10 mouse cellular contexts compared by ENCODE assay signal in genomic region chr10:3630763-3631223, GRCm38 (mm10).
DNase-seq lines count a peak whose midpoint lies in the region; ATAC-seq and TF ChIP-seq lines count a peak whose summit lies in the region.
"Had no signal": no experiment of that assay in that cellular context is flagged by ENCODE, and none has a peak within 500 bp of the region (broad histone marks: within the 10 kb centered on the region; RNA-seq: fewer than 3 reads in every experiment).

No protein-coding gene starts in this region.

- TF ChIP-seq CTCF in heart, postnatal 0 days (IDR thresholded peaks at IDR 0.05; ENCODE audit: low read depth) = no peak

- H3K4me3 ChIP-seq in brown adipose tissue, adult 24 weeks (ENCODE audit: insufficient read depth, low read depth, low read length) = no peak overlapping the region
- H3K4me3 ChIP-seq in heart, postnatal 0 days (ENCODE audit: low read depth, low read length) = no peak overlapping the region
- no peak overlapping the region for H3K4me3 ChIP-seq in liver, embryonic 13.5 days (replicated peaks)
- no peak overlapping the region for H3K4me3 ChIP-seq in forebrain, embryonic 14.5 days (ENCODE audit: low read depth, low read length)
- H3K4me3 ChIP-seq: embryonic facial prominence, embryonic 13.5 days; stomach, embryonic 15.5 days had no signal

- 27% methylated on average over 5 of the region's 5 CpGs for WGBS in heart, postnatal 0 days
- WGBS in liver, embryonic 13.5 days (ENCODE audit: insufficient replicate concordance) = 41% methylated on average over 5 of the region's 5 CpGs
- WGBS in forebrain, embryonic 14.5 days = 74% methylated on average over 5 of the region's 5 CpGs

- peak overlapping the region; percentile 78 for H3K27ac ChIP-seq in brown adipose tissue, adult 24 weeks (replicated peaks; ENCODE audit: low read depth, low read length)
- H3K27ac ChIP-seq in heart, postnatal 0 days (ENCODE audit: low read depth) = peak overlapping the region; percentile 30
- no peak overlapping the region; the same call in 1 of the 2 replicates for H3K27ac ChIP-seq in liver, embryonic 13.5 days
- H3K27ac ChIP-seq in forebrain, embryonic 14.5 days (ENCODE audit: low read depth, low read length) = no peak overlapping the region
- H3K27ac ChIP-seq: embryonic facial prominence, embryonic 13.5 days; stomach, embryonic 15.5 days had no signal

- TF ChIP-seq EP300 in heart, postnatal 0 days (IDR thresholded peaks at IDR 0.05; ENCODE audit: low read depth) = peak; percentile 59; the same call in 1 of the 2 replicates

- peak; percentile 89 for DNase-seq in Muller cell, postnatal 12 days (ENCODE audit: inconsistent ontology term)
- peak; percentile 39 for DNase-seq in heart, postnatal 0 days (ENCODE audit: low spot score)
- no peak for DNase-seq in liver, embryonic 13.5 days
- no peak for DNase-seq in left cerebral cortex, adult 18-20 months (ENCODE audit: low spot score in 2 of 2)
- DNase-seq in forebrain, embryonic 14.5 days (ENCODE audit: low spot score) = no peak
- no peak for DNase-seq in thymus, postnatal 10 days (ENCODE audit: low spot score in 2 of 2)
- DNase-seq in layer of hippocampus, postnatal 10 days (ENCODE audit: low spot score in 2 of 2) = no peak

- no peak overlapping the region for H3K4me2 ChIP-seq in heart, postnatal 0 days (ENCODE audit: low read depth, low read length)
- H3K4me2 ChIP-seq in liver, embryonic 13.5 days = no peak overlapping the region
- no peak overlapping the region for H3K4me2 ChIP-seq in forebrain, embryonic 14.5 days (ENCODE audit: low read length)
- H3K4me2 ChIP-seq: embryonic facial prominence, embryonic 13.5 days; stomach, embryonic 15.5 days had no signal

- no peaks in the 10 kb centered on the region for H3K27me3 ChIP-seq in heart, postnatal 0 days (ENCODE audit: control insufficient read depth, insufficient read depth, low read length)
- no peaks in the 10 kb centered on the region for H3K27me3 ChIP-seq in liver, embryonic 13.5 days
- H3K27me3 ChIP-seq in forebrain, embryonic 14.5 days (replicated peaks; ENCODE audit: control insufficient read depth, insufficient read depth, low read length) = no peaks in the 10 kb centered on the region
- H3K27me3 ChIP-seq: embryonic facial prominence, embryonic 13.5 days; stomach, embryonic 15.5 days had no signal

- H3K9me3 ChIP-seq in heart, postnatal 0 days (replicated peaks; ENCODE audit: control insufficient read depth, low read length) = no peaks in the 10 kb centered on the region
- no peaks in the 10 kb centered on the region for H3K9me3 ChIP-seq in liver, embryonic 13.5 days (replicated peaks)
- H3K9me3 ChIP-seq in forebrain, embryonic 14.5 days (replicated peaks; ENCODE audit: control insufficient read depth, low read length) = no peaks in the 10 kb centered on the region
- H3K9me3 ChIP-seq: embryonic facial prominence, embryonic 13.5 days; stomach, embryonic 15.5 days had no signal

- no peaks in the 10 kb centered on the region for H3K36me3 ChIP-seq in heart, postnatal 0 days (replicated peaks; ENCODE audit: control insufficient read depth, insufficient read depth, low read length)
- no peaks in the 10 kb centered on the region for H3K36me3 ChIP-seq in liver, embryonic 13.5 days
- no peaks in the 10 kb centered on the region for H3K36me3 ChIP-seq in forebrain, embryonic 14.5 days (ENCODE audit: control insufficient read depth, insufficient read depth, low read length)
- H3K36me3 ChIP-seq: embryonic facial prominence, embryonic 13.5 days; stomach, embryonic 15.5 days had no signal

- peak; percentile 61 for ATAC-seq in heart, postnatal 0 days (ENCODE audit: insufficient read depth, low read depth)
- 0 out of 2 replicates have a peak, but pooled peaks have one; percentile 26 for ATAC-seq in liver, embryonic 13.5 days (ENCODE audit: low read depth)
- ATAC-seq in forebrain, embryonic 14.5 days = no peak

- H3K4me1 ChIP-seq in brown adipose tissue, adult 24 weeks (ENCODE audit: control insufficient read depth, insufficient read depth, insufficient read length, low read length) = peaks cover 14% of the 10 kb centered on the region
- no peaks in the 10 kb centered on the region for H3K4me1 ChIP-seq in heart, postnatal 0 days (ENCODE audit: control insufficient read depth, insufficient read depth)
- no peaks in the 10 kb centered on the region for H3K4me1 ChIP-seq in liver, embryonic 13.5 days (replicated peaks)
- H3K4me1 ChIP-seq in forebrain, embryonic 14.5 days (ENCODE audit: control insufficient read depth, insufficient read depth, low read length) = no peaks in the 10 kb centered on the region

- H3K9ac ChIP-seq in heart, postnatal 0 days (replicated peaks; ENCODE audit: low read depth, low read length) = no peak overlapping the region
- H3K9ac ChIP-seq in liver, embryonic 13.5 days = no peak overlapping the region
- H3K9ac ChIP-seq in forebrain, embryonic 14.5 days (ENCODE audit: low read length) = no peak overlapping the region
- H3K9ac ChIP-seq: embryonic facial prominence, embryonic 13.5 days; stomach, embryonic 15.5 days had no signal

Comparison
In these comparisons a context has a peak if more than half of its experiments do, and no peak if none do; other contexts are left out.
1. DNase-seq: peak in Muller cell, postnatal 12 days (single experiment) and heart, postnatal 0 days (single experiment); none in liver, embryonic 13.5 days (single experiment), left cerebral cortex, adult 18-20 months (0 of 2), forebrain, embryonic 14.5 days (single experiment), thymus, postnatal 10 days (0 of 2) and layer of hippocampus, postnatal 10 days (0 of 2).
2. H3K27ac ChIP-seq: peak in brown adipose tissue, adult 24 weeks (single experiment) and heart, postnatal 0 days (single experiment); none in liver, embryonic 13.5 days (single experiment) and forebrain, embryonic 14.5 days (single experiment).